Mouse (Mus musculus): ENCODE data around the gene Atrnl1.

The Atrnl1 gene

DNA sequence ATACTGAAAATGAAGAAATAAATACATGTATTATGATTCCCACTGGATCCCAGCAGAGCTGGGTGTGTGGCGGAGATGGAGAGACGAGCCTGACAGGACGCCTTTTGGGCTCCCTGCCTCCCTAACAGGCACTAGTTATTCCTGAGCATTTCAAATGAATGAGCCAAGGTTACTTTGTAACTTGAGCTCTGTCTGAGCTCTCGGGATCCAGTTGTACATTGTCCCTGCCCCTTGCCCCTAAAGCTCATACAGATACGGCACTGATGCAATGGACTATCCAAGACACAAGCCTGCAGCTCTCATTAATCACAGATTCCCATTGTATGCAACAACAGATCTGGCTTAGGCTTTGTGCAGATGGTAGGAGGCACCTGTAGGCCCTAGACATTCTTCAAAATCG is 464.4 kb downstream of the Atrnl1 start:
- DNase-seq (ENCODE audit: low read depth, low spot score) = no peak

GRCm38 (mm10) chr19:58076961-58077371 is 466.1 kb downstream of the Atrnl1 start:
- DNase-seq (ENCODE audit: low read depth, low spot score) = no peak

DNA sequence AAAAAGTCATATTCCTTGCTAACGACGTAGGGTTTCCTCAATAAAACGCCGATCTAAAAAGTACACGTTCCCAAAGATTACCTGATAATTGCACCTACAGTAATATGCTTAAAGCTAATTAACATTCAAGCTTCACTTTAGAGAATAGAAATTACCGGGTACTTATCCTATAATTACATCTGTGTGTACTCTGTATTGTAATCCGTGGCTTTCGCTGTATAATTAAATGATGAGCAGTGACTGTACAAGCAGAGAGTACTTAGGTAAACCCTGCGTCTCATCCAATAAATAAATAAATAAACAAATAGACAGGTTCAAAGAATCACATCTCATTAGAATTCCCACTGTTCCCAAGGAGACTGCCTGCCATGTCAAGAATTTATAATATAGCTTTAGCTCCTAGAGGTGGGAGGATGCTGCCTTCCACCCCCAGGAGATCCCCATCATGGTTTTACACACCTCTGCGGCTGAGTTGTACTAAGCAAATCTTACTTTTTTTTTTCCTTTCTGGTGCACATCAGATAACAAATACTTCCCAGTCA is 466.8 kb downstream of the Atrnl1 start:
- no peak for DNase-seq (ENCODE audit: low read depth, low spot score)

GRCm38 (mm10) chr19:58080168-58080567 is 469.3 kb downstream of the Atrnl1 start:
- DNase-seq (ENCODE audit: low read depth, low spot score) = no peak

DNA sequence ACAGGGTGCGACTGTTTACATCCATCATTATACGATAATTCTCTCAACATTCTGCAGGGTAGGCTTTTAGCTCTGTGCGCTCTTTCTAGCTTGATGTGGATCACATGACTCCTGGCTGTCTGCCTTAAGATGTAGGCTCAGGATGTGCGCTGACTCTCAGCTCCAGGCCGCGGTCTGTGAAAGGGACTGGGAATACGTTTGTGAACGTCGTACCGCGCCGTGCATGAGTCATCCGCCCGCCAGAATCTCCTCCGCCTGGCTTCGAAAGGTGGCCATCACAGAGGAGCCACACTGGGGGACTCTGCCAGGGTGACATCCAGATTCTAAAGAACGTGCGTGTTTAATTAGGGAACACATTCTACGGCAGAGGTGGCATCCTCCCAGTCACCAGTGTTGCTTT is 471.9 kb downstream of the Atrnl1 start:
- DNase-seq (ENCODE audit: low read depth, low spot score) = no peak

- DNase-seq (ENCODE audit: low read depth, low spot score) = no peak
Measured at GRCm38 (mm10) chr19:58084826-58085225, 474.0 kb downstream of the Atrnl1 start.

DNA sequence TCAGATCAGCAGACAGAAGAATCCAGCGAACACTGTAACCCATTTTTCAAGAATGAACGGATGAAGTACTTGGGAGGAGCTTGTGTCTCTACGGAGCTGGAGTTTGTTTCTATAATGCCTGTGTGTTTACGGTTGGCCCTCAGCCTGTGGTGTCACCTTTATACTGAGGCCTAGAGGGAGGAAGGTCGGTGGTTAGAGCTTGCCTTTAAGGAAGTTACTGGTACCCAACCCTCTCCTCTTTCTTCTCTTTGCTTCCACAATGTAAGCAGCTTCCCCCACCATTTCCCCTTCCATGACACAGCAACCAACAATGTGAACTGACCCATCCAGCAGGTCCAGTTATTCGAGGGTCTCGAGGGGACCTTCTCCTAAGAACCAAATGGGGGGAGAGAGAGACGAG is 475.9 kb downstream of the Atrnl1 start:
- no peak for DNase-seq (ENCODE audit: low read depth, low spot score)

GRCm38 (mm10) chr19:58087901-58088300 is 477.1 kb downstream of the Atrnl1 start:
- no peak for DNase-seq (ENCODE audit: low read depth, low spot score)

DNA sequence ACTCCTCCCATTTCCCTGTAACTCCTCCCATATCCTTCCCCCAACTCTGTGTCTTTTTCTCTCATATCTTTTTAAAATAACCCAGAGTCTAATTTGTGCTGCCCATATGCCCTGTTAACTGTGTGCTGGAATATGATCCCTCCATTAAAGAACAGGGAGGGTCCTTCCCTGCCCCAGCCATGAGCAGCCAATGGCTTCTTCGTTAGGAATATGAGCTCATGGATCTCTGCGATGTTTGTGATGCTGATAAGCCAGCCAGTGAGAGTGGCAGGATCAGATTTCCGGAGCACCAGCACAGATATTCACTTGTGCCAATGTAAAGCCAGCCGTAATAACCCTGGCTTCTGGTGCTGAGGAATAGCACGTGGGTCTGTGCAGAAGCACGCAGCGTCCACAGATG is 477.6 kb downstream of the Atrnl1 start:
- no peak for DNase-seq (ENCODE audit: low read depth, low spot score)

GRCm38 (mm10) chr19:58091911-58092310 is 481.1 kb downstream of the Atrnl1 start:
- DNase-seq (ENCODE audit: low read depth, low spot score) = no peak

DNA sequence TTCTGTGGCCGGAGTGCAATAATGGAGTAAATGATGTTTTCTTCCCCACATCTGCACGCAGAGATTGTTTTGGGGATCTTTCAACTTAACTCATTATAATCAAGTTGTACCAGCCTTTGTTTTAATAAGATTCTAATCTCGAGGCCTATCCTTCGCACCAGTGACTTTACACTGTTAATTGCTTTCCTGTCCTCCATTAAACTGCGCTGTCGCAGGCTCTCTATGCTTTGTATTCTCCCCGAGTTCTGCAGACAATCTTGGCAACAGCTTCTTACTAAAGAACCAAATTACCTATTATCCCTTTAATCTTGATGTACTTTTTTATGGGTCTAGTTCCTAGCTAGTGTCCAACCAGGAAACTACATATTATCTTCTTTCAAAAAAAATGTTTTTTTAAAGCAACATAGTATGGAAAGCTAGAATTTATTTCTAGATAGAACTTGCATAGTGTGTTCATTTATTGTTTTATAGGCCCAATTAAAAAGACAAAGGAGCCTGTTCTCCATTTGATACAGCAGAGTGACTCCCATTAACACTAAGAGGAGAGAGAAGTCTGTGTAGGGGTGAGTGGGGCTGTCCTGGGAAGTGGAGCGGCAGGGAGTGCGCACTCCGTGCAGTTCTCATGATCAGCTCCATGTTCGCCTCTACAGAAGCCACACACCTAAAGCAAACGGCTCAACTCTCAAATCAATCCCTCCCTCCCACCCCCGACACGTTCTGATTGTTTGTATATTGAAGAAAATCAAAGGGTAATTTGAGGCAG is 484.1 kb downstream of the Atrnl1 start:
- no peak for DNase-seq (ENCODE audit: low read depth, low spot score)

GRCm38 (mm10) chr19:58095776-58096175 is 484.9 kb downstream of the Atrnl1 start:
- DNase-seq (ENCODE audit: low read depth, low spot score) = no peak

DNA sequence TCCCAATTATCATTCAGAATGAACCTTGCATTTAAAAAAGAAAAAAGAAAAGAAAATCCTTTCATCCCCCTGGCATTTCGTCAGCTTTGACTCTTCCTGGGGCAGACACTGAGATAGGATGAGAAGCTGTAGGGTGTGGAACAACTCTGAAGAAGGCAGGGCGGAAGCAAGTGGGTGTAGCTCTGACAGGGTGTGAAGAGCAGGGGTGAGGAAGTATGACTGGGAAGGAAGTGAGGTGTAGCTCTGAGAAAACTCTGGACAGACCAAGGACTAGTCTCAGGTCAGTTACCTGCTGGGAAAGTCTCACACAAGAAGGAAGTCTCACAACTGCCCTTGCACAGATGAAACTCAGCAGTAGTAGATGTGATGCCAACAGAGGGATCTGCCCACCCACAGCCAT is 486.4 kb downstream of the Atrnl1 start:
- no peak for DNase-seq (ENCODE audit: low read depth, low spot score)

GRCm38 (mm10) chr19:58099539-58099938 is 488.7 kb downstream of the Atrnl1 start:
- DNase-seq (ENCODE audit: low read depth, low spot score) = no peak

DNA sequence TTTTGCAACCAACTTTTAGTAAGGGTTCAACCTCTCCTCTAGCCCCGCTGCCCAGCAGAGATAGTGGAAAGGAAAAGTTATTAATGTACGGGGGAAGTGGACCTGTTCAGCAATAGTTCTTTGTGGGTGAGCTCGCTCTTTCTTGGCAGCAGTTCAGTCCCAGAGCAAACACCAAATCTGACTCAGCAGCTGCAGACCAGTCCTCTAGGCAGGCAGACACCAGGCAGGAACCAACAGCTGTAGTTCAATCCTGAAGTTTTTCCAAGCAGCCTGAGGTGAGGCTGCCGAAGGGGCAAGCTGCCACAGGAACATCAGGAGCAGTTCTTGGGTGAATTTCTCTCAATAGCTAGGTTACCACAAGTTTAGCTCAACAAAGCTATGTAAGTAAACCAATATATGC is 489.5 kb downstream of the Atrnl1 start:
- no peak for DNase-seq (ENCODE audit: low read depth, low spot score)

GRCm38 (mm10) chr19:58104544-58104943 is 493.7 kb downstream of the Atrnl1 start:
- no peak for DNase-seq (ENCODE audit: low read depth, low spot score)

GRCm38 (mm10) chr19:58107632-58108031 is 496.8 kb downstream of the Atrnl1 start:
- no peak for DNase-seq (ENCODE audit: low read depth, low spot score)

- DNase-seq (ENCODE audit: low read depth, low spot score) = no peak
Measured at GRCm38 (mm10) chr19:58110491-58110890, 499.7 kb downstream of the Atrnl1 start.

GRCm38 (mm10) chr19:58111291-58111690 is 500.5 kb downstream of the Atrnl1 start:
- no peak for DNase-seq (ENCODE audit: low read depth, low spot score)

- no peak for DNase-seq (ENCODE audit: low read depth, low spot score)
Measured at GRCm38 (mm10) chr19:58112151-58112550, 501.3 kb downstream of the Atrnl1 start.

GRCm38 (mm10) chr19:58113092-58113731 is 502.4 kb downstream of the Atrnl1 start:
- no peak for DNase-seq (ENCODE audit: low read depth, low spot score)

DNA sequence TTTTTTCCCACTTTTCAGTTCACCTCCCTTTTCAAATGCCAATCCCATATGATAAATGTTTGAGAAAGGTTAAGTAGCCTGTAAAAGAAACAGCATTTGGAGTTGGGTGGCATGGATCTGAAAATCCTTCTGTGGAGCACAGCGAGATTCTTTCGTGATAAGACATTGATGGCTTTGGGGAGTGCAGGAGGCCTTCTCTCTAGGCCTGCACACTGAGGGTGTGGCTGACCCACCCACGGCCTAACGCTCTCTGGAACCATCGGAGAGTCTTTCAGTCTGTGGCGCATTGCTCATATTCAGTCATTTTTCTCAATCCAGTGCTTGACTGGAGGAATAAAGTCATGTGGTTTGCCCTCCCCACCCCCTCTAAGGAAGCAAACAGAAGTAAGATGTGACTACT is 506.8 kb downstream of the Atrnl1 start:
- DNase-seq (ENCODE audit: low read depth, low spot score) = no peak
